Mouse (Mus musculus): ENCODE data around the gene Mapre1.
"Not testable (repeated sequence)": the region's sequence is repeated elsewhere in the genome, so short reads cannot be mapped to it uniquely, and the experiment has no call there.

The Mapre1 gene

GRCm38 (mm10) chr2:153740500-153741436 is at the start of gene Mapre1:
TSS of gene Mapre1 (plus strand) at chr2:153741274.
- peak; percentile 99 for DNase-seq

- DNase-seq = not testable (repeated sequence)
Observed at GRCm38 (mm10) chr2:153693413-153693812, 47.7 kb upstream of the Mapre1 start.

- DNase-seq = peak; percentile 48
Observed at GRCm38 (mm10) chr2:153694462-153695085, 46.5 kb upstream of the Mapre1 start.

DNA sequence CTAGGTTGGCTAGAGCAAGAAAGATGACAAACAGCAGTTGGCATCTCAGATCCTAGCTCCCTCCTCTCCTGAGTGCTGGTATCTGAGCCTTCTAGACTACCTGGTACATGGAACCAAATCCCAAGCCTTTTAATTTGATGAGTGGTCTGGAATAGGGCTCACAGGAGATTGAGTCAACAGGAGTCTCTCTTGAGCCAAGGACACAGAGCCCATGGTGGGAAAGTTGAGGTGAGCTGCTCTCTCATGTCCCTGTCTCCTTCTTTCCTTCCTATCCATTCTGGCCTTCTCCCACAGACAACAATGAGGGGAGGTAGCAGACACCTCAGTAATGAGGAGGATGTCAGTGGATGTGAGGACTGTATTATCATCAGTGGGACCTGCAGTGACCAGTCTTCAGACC is 44.7 kb upstream of the Mapre1 start, which contains the start of gene Dnmt3c:
Gene Dnmt3c (plus strand): TSS at position 301 of the 400 bp plus-strand sequence.
- DNase-seq = no peak

DNA sequence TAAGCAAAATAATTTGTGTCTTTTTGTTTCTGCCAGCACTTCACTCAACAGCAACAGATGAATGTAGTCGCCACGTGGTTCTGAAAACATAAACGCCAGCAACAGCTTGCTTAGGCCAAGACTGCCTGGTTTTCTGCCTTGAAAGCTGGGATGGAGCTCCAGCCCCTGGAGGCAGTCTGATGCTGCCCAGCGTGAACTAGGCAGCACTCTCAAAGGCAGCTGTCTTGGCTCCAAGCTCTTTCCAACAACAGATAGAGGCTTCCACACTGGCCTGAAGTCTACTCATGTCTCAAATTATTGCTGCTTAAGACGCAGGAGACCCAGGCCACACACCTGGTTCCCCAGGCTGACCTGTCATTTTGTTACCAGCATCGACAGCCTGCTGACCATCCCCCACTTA is 37.7 kb upstream of the Mapre1 start:
- DNase-seq = no peak

GRCm38 (mm10) chr2:153710701-153711330 is 30.3 kb upstream of the Mapre1 start:
- peak; percentile 83 for DNase-seq

DNA sequence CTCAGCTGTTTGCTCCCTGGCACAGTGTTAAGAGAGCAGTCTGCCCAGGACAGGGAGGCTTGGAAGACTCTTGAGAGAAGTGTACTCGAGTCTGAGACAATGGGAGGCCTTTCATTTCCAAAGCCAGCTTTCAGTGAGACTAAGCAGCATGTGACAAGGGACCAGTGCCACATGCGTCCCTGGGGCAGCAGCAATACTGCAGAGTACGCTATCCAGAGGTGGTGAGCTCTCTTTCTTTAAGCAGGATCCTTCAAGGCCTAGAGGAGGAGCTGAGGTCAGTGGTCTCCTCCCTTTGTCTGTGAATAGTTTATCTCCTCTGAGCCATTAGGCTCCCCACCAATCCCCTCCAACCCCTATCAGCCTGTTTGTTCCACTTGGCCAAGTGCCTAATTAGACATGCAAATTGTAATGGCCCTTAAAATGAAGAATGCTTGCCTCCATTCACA is 28.4 kb upstream of the Mapre1 start:
- DNase-seq = peak; percentile 96

- DNase-seq = peak; percentile 98
Observed at GRCm38 (mm10) chr2:153713227-153713626, 27.8 kb upstream of the Mapre1 start.

DNA sequence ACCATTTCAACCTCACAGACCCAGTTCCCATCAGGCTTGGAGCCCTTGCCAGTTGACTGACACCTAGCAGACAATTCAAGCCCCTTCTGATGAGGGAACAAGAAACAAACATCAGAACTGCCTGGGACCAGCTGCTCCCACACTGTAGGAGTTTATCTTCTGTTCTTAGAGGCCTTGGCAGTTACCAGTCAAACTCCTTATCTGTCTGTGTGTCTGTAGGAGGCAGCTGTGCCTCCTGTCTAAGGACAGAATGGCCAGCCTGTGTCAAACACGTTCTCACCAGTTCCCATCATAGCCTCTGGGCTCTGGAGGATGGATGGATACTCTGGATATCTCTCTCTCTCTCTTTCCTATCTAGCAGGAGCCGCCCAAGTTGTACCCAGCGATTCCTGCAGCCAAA is 23.2 kb upstream of the Mapre1 start:
- DNase-seq = not testable (repeated sequence)

DNA sequence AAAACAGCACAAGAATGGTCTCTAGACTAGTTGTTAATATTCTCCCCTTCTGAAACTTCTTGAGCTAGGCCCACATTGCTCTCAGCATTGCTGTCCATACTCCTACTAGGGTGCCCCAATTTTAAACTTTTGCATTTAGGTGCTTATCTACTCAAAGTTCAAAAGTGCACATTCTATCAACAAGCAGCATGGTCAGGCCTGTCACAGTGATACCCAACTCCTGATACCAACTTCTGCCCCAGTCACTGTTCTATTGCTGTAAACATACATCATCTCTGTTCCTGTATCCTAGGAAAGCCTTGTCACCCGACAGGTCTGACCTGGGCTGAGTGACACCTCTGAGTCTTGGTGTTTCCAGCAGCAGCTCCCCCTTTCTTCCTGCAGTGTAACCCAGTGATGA is 18.0 kb upstream of the Mapre1 start:
- DNase-seq = no peak

GRCm38 (mm10) chr2:153724424-153724823 is 16.6 kb upstream of the Mapre1 start:
- DNase-seq = no peak

GRCm38 (mm10) chr2:153724871-153725270 is 16.2 kb upstream of the Mapre1 start:
- peak; percentile 49 for DNase-seq

- DNase-seq = peak; percentile 58
Observed at GRCm38 (mm10) chr2:153725291-153725690, 15.8 kb upstream of the Mapre1 start.

DNA sequence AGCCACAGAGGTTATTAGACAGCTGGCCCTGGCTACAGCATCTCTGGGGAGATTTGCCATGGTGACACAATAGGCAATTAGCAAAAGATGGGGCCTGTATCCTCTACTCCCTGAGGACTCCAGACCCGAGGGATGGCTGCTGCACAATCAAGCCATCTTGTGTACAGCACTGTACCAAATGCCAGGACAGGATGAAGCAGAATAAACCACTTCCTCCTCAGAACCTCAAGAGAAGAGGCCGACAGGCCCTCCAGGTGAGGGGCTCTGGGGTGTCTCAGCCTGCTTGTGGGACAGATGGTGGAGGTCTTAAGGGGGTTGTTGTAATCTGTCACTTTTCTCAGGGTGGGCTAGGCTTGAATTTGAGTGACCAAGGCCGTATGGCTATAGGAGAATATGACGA is 7.0 kb upstream of the Mapre1 start:
- DNase-seq = no peak

DNA sequence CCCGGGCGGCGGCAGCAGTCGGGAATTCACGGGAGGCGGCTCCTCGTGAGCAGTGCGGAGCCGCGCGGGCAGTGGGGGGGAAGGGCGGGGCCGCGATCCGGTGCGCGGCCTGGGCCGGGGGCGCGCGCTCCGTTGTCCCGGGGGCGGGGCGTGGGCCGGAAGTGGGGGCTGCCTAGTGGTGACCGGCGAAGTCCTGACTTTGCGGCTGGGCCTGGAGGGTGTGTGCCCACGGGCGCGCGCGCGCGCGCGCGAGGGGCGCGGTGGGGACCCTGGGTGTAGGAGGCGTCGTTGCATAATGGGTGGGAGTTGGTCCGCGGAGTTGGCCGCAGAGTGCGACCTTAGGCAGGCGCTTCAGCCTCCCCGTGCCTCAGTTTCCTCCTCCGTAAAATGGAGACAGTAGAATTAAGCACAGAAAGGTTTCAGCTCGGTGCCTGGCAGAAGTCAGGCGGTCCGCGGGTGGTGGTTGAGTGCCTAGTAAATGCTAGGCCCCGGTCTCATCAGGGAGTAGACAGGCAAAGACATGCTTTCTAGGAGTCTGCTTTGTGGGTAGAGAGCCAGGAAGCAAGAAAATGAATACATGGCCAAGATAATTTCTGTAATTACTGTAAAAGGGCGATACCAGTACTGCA is 477 bp downstream of the Mapre1 start:
- DNase-seq = no peak

GRCm38 (mm10) chr2:153747994-153748393 is 6.9 kb downstream of the Mapre1 start:
- DNase-seq = no peak

DNA sequence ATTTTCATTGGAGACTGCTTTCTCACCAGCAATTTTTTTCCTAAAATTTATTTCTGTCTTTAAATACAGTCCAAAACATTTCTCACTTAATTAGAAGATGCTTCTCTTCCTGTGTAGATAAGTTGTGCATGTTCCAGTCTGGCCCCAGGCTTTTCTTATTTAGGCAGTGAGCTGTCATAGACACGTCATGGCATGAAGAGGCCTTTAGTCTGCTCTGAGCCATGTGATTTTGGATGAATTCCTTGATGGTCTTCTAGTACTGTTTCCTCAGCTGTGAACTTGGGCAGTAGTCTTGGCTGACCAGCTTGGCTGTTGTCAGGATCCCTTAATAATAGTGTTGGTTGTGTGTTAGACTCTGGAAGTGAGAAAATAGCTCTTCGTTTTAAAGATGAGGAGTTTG is 9.3 kb downstream of the Mapre1 start:
- DNase-seq = no peak

DNA sequence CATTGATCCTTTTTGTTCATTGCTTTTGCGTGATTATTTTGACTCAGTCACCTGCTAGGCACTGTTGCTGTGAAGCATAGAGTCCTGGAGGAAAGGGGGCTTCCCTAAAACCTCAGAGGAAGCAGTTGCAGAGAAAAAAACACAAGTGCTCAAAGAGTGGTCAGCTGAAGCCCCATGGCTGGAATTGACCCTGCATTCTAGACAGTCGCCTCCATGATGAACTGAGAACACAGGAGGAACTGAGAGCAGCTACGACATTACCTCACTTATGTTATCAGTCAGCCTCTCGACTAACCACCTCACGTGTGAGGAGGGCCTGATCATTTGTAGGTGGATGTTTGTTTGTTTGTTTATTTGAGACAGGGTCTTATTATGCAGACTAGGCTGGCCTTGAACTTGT is 21.0 kb downstream of the Mapre1 start:
- no peak for DNase-seq

DNA sequence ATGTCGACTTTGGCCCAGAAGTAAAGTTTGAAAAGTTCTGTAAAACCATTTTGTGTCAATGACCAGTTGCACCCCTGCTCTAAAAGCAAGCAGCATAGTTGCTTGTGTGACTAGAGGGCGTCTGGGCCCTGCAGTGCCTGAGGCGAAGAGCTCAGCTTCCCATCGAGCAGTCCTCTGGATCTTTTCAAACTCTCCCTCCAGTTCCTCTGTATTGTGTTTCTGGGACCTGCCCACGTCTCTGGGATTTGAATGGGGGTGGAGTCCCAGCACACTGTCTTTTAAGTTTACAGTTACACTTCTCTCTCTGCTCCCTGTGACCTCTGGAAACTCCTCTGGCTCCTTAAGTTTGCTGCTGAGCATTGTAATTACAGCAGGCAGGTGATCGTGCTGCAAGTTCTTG is 26.4 kb downstream of the Mapre1 start:
- no peak for DNase-seq

- peak; percentile 80 for DNase-seq
Observed at GRCm38 (mm10) chr2:153768881-153769280, 27.8 kb downstream of the Mapre1 start.

DNA sequence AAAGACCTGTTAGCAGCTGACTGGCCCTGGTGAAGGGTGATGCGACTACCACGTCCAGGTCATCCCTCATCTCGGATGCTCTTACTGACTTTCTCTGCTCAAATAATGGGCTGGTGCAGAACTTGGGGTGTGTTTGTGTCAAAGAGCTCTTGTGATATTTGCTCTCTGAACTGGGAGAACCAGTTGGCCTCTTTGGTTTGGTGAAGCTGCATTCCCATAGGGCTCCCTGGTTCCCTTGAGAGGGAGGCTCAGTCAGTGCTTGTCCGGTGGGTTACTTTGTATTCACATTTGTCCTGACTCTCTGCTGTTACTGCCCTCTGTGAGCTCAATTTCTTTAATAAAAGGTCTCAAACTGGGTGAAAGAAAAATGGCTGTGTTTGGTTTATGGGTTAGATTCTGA is 31.9 kb downstream of the Mapre1 start:
- DNase-seq = no peak

DNA sequence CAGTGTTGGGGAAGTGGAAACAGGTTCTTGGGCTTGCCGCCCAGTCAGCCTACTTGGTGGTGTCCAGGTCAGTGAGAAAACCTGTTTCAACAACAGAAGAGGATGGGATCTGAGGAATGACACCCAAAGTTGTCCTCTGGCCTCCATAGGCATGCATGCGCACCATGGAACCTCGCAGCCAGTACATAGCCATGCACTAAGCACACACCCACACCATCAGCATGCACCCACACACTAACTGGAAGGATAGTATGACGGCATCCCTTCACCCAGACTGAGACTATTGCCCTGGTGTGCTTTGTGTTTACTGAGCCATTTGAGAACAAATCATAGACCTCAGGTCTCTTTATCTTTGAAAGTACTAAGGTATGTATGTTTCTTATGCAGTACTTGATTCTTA is 34.4 kb downstream of the Mapre1 start:
- DNase-seq = no peak

All from retina, postnatal 1 day (tissue).